In the genomic region with DNA sequence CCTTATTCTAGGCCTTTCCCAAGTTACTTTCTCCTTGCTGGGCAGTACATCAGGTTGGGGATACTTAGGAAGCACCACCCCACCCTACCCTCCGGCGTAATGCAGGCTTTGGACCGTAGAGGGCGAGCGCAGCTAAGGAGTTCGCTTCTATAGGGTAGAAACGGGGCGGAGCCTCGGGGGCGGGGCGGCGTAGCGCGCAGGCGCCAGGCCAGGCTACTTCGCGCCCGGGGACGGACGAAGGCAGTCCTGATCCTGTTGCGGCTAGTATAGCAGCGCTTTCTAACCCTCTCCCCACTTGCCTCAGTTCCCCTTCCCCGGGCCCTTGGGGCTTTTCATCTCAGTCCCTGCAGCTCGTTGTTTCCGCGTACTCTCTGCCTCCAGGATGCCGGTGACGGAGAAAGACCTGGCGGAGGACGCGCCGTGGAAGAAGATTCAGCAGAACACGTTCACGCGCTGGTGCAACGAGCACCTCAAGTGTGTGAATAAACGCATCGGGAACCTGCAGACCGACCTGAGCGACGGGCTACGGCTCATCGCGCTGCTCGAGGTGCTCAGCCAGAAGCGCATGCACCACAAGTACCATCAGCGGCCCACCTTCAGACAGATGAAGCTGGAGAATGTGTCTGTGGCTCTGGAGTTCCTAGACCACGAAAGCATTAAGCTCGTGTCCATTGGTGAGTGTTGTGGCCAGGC, we compare ENCODE assay signal across 8 mouse cellular contexts. TPM values are rescaled to one million over a fixed set of nuclear protein-coding genes. Genes with fewer than 3 reads are reported as not detected.
DNase-seq lines count a peak whose midpoint lies in the region; ATAC-seq and TF ChIP-seq lines count a peak whose summit lies in the region.

TSS of gene Flnb (plus strand) at position 188 of the 693 bp plus-strand sequence.

- under 1% methylated on average over 49 of the region's 49 CpGs for WGBS in forebrain, embryonic 16.5 days
- under 1% methylated on average over 49 of the region's 49 CpGs for WGBS in liver, postnatal 0 days (ENCODE audit: insufficient replicate concordance)
- WGBS in neural tube, embryonic 13.5 days = under 1% methylated on average over 49 of the region's 49 CpGs

- H3K4me3 ChIP-seq in forebrain, embryonic 16.5 days (replicated peaks; ENCODE audit: low read length) = peak within 1 kb of the TSS; percentile 66
- H3K4me3 ChIP-seq in liver, postnatal 0 days (ENCODE audit: low read depth, low read length) = peak within 1 kb of the TSS; percentile 65
- peak within 1 kb of the TSS; percentile 83 for H3K4me3 ChIP-seq in neural tube, embryonic 13.5 days

- H3K4me1 ChIP-seq in forebrain, embryonic 16.5 days (replicated peaks; ENCODE audit: control insufficient read depth, insufficient read depth, low read length) = peaks cover 30% of the 10 kb centered on the region
- peaks cover 13% of the 10 kb centered on the region; the same call in 1 of the 2 replicates for H3K4me1 ChIP-seq in liver, postnatal 0 days (ENCODE audit: insufficient read depth)
- peaks cover 43% of the 10 kb centered on the region for H3K4me1 ChIP-seq in neural tube, embryonic 13.5 days (replicated peaks)

- peak within 1 kb of the TSS; percentile 83 for H3K4me2 ChIP-seq in forebrain, embryonic 16.5 days (ENCODE audit: low read length)
- peak within 1 kb of the TSS; percentile 88 for H3K4me2 ChIP-seq in liver, postnatal 0 days (ENCODE audit: low read depth, low read length)
- H3K4me2 ChIP-seq in neural tube, embryonic 13.5 days = peak within 1 kb of the TSS; percentile 91

- H3K27ac ChIP-seq in forebrain, embryonic 16.5 days (ENCODE audit: low read length) = peak within 1 kb of the TSS; percentile 73
- 0 out of 2 replicates have a peak within 1 kb of the TSS, but pooled peaks have one; percentile 46 for H3K27ac ChIP-seq in liver, postnatal 0 days (ENCODE audit: low read depth)
- peak within 1 kb of the TSS; percentile 86 for H3K27ac ChIP-seq in neural tube, embryonic 13.5 days (replicated peaks)

- DNase-seq in ES-CJ7 (ENCODE audit: low read depth, low spot score) = peak; percentile 97
- DNase-seq in cerebellum, adult 11 months = peak; percentile 97
- peak; percentile 87 for DNase-seq in heart, postnatal 25 days (ENCODE audit: low spot score)
- peak; percentile 98 for DNase-seq in layer of hippocampus, adult 11-12 months (ENCODE audit: low spot score)
- peak; percentile 94 for DNase-seq in liver, postnatal 0 days
- peak; percentile 86 for DNase-seq in telencephalon, adult 2 months (ENCODE audit: low read depth, low spot score)

- no peaks in the 10 kb centered on the region for H3K27me3 ChIP-seq in forebrain, embryonic 16.5 days (replicated peaks; ENCODE audit: control insufficient read depth, insufficient read depth, low read length)
- no peaks in the 10 kb centered on the region for H3K27me3 ChIP-seq in liver, postnatal 0 days (ENCODE audit: insufficient read depth, low read length)
- H3K27me3 ChIP-seq in neural tube, embryonic 13.5 days = no peaks in the 10 kb centered on the region

- peak; percentile 97 for ATAC-seq in forebrain, embryonic 16.5 days
- ATAC-seq in liver, postnatal 0 days = peak; percentile 96
- peak; percentile 98 for ATAC-seq in neural tube, embryonic 13.5 days (ENCODE audit: low read depth)

- intact Hi-C loops in heart, postnatal 25 days (cut with DNase I) = loop anchor here (1.0 to 10.0 kb wide), 7 partner anchors 34 to 224 kb away; no protein-coding TSS in a partner anchor

- H3K9me3 ChIP-seq in forebrain, embryonic 16.5 days (ENCODE audit: control insufficient read depth, low read length) = no peaks in the 10 kb centered on the region
- no peaks in the 10 kb centered on the region for H3K9me3 ChIP-seq in liver, postnatal 0 days (ENCODE audit: low read length)
- H3K9me3 ChIP-seq in neural tube, embryonic 13.5 days = no peaks in the 10 kb centered on the region

- H3K9ac ChIP-seq in forebrain, embryonic 16.5 days (replicated peaks; ENCODE audit: low read depth, low read length) = peak within 1 kb of the TSS; percentile 63
- H3K9ac ChIP-seq in liver, postnatal 0 days (replicated peaks) = peak within 1 kb of the TSS; percentile 67
- H3K9ac ChIP-seq in neural tube, embryonic 13.5 days = peak within 1 kb of the TSS; percentile 92

- no peaks in the 10 kb centered on the region for H3K36me3 ChIP-seq in forebrain, embryonic 16.5 days (ENCODE audit: control insufficient read depth, insufficient read depth)
- no peaks in the 10 kb centered on the region for H3K36me3 ChIP-seq in liver, postnatal 0 days (replicated peaks; ENCODE audit: insufficient read depth, low read length)
- H3K36me3 ChIP-seq in neural tube, embryonic 13.5 days = no peaks in the 10 kb centered on the region

- TF ChIP-seq EP300 in liver, postnatal 0 days (IDR thresholded peaks at IDR 0.05; ENCODE audit: low read depth) = no peak

- TF ChIP-seq CTCF in liver, postnatal 0 days (IDR thresholded peaks at IDR 0.05; ENCODE audit: low read depth) = peak; percentile 96

RNA-seq across cellular contexts. Expression of gene Flnb, which starts in this region (rescaled TPM):
- polyA plus RNA-seq in forebrain, embryonic 16.5 days (2015; fragmentation: Nextera tagmentation; extraction: Ambion mirVana) = 10.5 and 16.2 TPM in 2 replicates
- 10 to 100 TPM; 21.9 to 27.7 TPM for total RNA-seq in heart, postnatal 25 days (2021)
- 2.5 and 2.9 TPM in 2 replicates for polyA plus RNA-seq in liver, postnatal 0 days (2015; fragmentation: Nextera tagmentation; extraction: Ambion mirVana)
- 8.2 and 10.7 TPM in 2 replicates for polyA plus RNA-seq in neural tube, embryonic 13.5 days (2015; fragmentation: Nextera tagmentation; extraction: Ambion mirVana)

Comparison
In these comparisons a context has a peak if more than half of its experiments do, and no peak if none do; other contexts are left out.
1. Peak in every context shown above with its lines: DNase-seq, ATAC-seq, H3K4me3 ChIP-seq and H3K27ac ChIP-seq.